Comparison of ENCODE assay signal across 8 mouse cellular contexts in genomic region chr15:97784561-97785161, GRCm38 (mm10). TPM values are rescaled to one million over a fixed set of nuclear protein-coding genes. Genes with fewer than 3 reads are reported as not detected.
A peak's percentile ranks its signal among the peaks of the same experiment; 100 is the strongest.
DNase-seq lines count a peak whose midpoint lies in the region; ATAC-seq and TF ChIP-seq lines count a peak whose summit lies in the region.

No protein-coding gene starts in this region.

- H3K4me1 ChIP-seq in cerebellum, adult 2 months (ENCODE audit: control insufficient read depth, insufficient read depth, low read length): peaks cover 32% of the 10 kb centered on the region
- peaks cover 49% of the 10 kb centered on the region for H3K4me1 ChIP-seq in thymus, adult 2 months (replicated peaks; ENCODE audit: control insufficient read depth, insufficient read depth, low read length)
- peaks cover 31% of the 10 kb centered on the region; the same call in 1 of the 2 replicates for H3K4me1 ChIP-seq in hindbrain, embryonic 14.5 days (replicated peaks; ENCODE audit: control insufficient read depth, insufficient read depth, low read length)

- DNase-seq in cerebellum, adult 2 months: peak; percentile 65 to 75
- DNase-seq in cerebellum, adult 8-10 months: no peak
- no peak for DNase-seq in thymus, adult 2 months
- DNase-seq in thymus, postnatal 0 days (ENCODE audit: low spot score): no peak
- no peak for DNase-seq in hindbrain, embryonic 14.5 days (ENCODE audit: low spot score)
- DNase-seq in thymus, postnatal 4 days: no peak
- no peak for DNase-seq in gastrocnemius, postnatal 10 days

- H3K4me2 ChIP-seq in hindbrain, embryonic 14.5 days (replicated peaks): peak overlapping the region; percentile 80

- no peaks in the 10 kb centered on the region for H3K9me3 ChIP-seq in hindbrain, embryonic 14.5 days (ENCODE audit: control insufficient read depth, low read length)

- H3K27ac ChIP-seq in cerebellum, adult 2 months (ENCODE audit: insufficient read depth, low read length): peak overlapping the region; percentile 94
- no peak overlapping the region for H3K27ac ChIP-seq in thymus, adult 2 months (ENCODE audit: control insufficient read depth, insufficient read depth, low read length)
- H3K27ac ChIP-seq in hindbrain, embryonic 14.5 days: peak overlapping the region; percentile 52
- peak overlapping the region; percentile 94 for H3K27ac ChIP-seq in macrophage

- no peak for TF ChIP-seq CTCF in cerebellum, adult 2 months (IDR thresholded peaks at IDR 0.05; ENCODE audit: borderline replicate concordance, insufficient read depth, low read depth, low read length)
- TF ChIP-seq CTCF in thymus, adult 2 months (IDR thresholded peaks at IDR 0.05; ENCODE audit: borderline replicate concordance, control insufficient read depth, extremely low read depth, insufficient read depth, low read length, poor library complexity): no peak

- peaks cover 38% of the 10 kb centered on the region for H3K79me2 ChIP-seq in macrophage (ENCODE audit: inconsistent target)

- peak overlapping the region; percentile 94 for H3K9ac ChIP-seq in hindbrain, embryonic 14.5 days

- WGBS in cerebellum, adult 2 months: 1% methylated on average over 45 of the region's 45 CpGs
- WGBS in thymus, adult 2 months: 5% methylated on average over 45 of the region's 45 CpGs
- 4% methylated on average over 45 of the region's 45 CpGs for WGBS in hindbrain, embryonic 14.5 days
- 4% methylated on average over 44 of the region's 45 CpGs for WGBS in macrophage (ENCODE audit: missing documents)

- no peaks in the 10 kb centered on the region for H3K36me3 ChIP-seq in thymus, adult 2 months (ENCODE audit: control insufficient read depth, insufficient read depth, low read length)
- no peaks in the 10 kb centered on the region for H3K36me3 ChIP-seq in hindbrain, embryonic 14.5 days (replicated peaks; ENCODE audit: control insufficient read depth, insufficient read depth)
- H3K36me3 ChIP-seq in macrophage (ENCODE audit: inconsistent target): no peaks in the 10 kb centered on the region

- ATAC-seq in hindbrain, embryonic 14.5 days (ENCODE audit: low FRiP score): peak; percentile 66

- H3K27me3 ChIP-seq in cerebellum, adult 2 months (ENCODE audit: control insufficient read depth, insufficient read depth, low read length): no peaks in the 10 kb centered on the region
- no peaks in the 10 kb centered on the region for H3K27me3 ChIP-seq in thymus, adult 2 months (ENCODE audit: control insufficient read depth, insufficient read depth, low read length)
- peaks cover 8% of the 10 kb centered on the region; the same call in 1 of the 2 replicates for H3K27me3 ChIP-seq in hindbrain, embryonic 14.5 days (ENCODE audit: control insufficient read depth, insufficient read depth, low read length)

- no peak for TF ChIP-seq POLR2A in cerebellum, adult 2 months (IDR thresholded peaks at IDR 0.05; ENCODE audit: borderline replicate concordance, insufficient read depth, low read length)
- no peak for TF ChIP-seq POLR2A in thymus, adult 2 months (IDR thresholded peaks at IDR 0.05; ENCODE audit: control insufficient read depth, extremely low read depth, insufficient read depth, low read length, poor library complexity)

- peak overlapping the region; percentile 68 for H3K4me3 ChIP-seq in cerebellum, adult 2 months (replicated peaks; ENCODE audit: insufficient read depth, low read depth, low read length)
- peak overlapping the region; percentile 87 for H3K4me3 ChIP-seq in thymus, adult 2 months (ENCODE audit: control insufficient read depth, insufficient read depth, low read length)
- peak overlapping the region; percentile 88 for H3K4me3 ChIP-seq in hindbrain, embryonic 14.5 days (replicated peaks; ENCODE audit: low read length)
- H3K4me3 ChIP-seq in macrophage (ENCODE audit: inconsistent target): peak overlapping the region; percentile 76

RNA-seq across cellular contexts. Expression of gene Slc48a1, which starts 6.3 kb away (rescaled TPM):
- polyA plus RNA-seq in cerebellum, adult 2 months (2012; rRNA removed): 129 and 133 TPM in 2 replicates
- 62.1 and 62.8 TPM in 2 replicates for polyA plus RNA-seq in thymus, adult 2 months (2012; rRNA removed)
- polyA plus RNA-seq in thymus, postnatal 0 days (2015; fragmentation: Nextera tagmentation; extraction: Ambion mirVana): 44.5 and 48.3 TPM in 2 replicates
- 92.6 and 101 TPM in 2 replicates for polyA plus RNA-seq in hindbrain, embryonic 14.5 days (2014; fragmentation: Nextera tagmentation; extraction: Ambion mirVana)
- total RNA-seq in macrophage (2018; cell fraction: chromatin; rRNA removed): 10 to 100 TPM in 23 of 26 experiments, 1 to 10 TPM in 3; 5.9 to 65.0 (median 26.1) TPM
- total RNA-seq in macrophage (2018; cell fraction: cytosol; rRNA removed): 100 to 1,000 TPM; 109 to 241 (median 184) TPM
- total RNA-seq in macrophage (2018; cell fraction: nucleus; rRNA removed): 100 to 1,000 TPM in 5 of 26 experiments, 10 to 100 TPM in 21; 24.4 to 186 (median 60.9) TPM
- polyA plus RNA-seq in macrophage (2018): 221 to 258 TPM (median 233 TPM) in 3 replicates
- 10 to 100 TPM; 34.5 to 42.6 TPM for total RNA-seq in gastrocnemius, postnatal 10 days (2021)

RNA-seq across cellular contexts. Expression of gene Rapgef3, which starts 16.9 kb away (rescaled TPM):
- 35.0 and 36.5 TPM in 2 replicates for polyA plus RNA-seq in cerebellum, adult 2 months (2012; rRNA removed)
- polyA plus RNA-seq in thymus, adult 2 months (2012; rRNA removed): 276 and 278 TPM in 2 replicates
- 61.7 and 72.6 TPM in 2 replicates for polyA plus RNA-seq in thymus, postnatal 0 days (2015; fragmentation: Nextera tagmentation; extraction: Ambion mirVana)
- 7.3 and 9.6 TPM in 2 replicates for polyA plus RNA-seq in hindbrain, embryonic 14.5 days (2014; fragmentation: Nextera tagmentation; extraction: Ambion mirVana)
- total RNA-seq in macrophage (2018; cell fraction: chromatin; rRNA removed): 100 to 1,000 TPM in 3 of 26 experiments, 10 to 100 TPM in 19, 1 to 10 TPM in 4; 5.4 to 141 (median 37.1) TPM
- 10 to 100 TPM in 4 of 26 experiments, 1 to 10 TPM in 22; 1.9 to 13.5 (median 6.4) TPM for total RNA-seq in macrophage (2018; cell fraction: cytosol; rRNA removed)
- total RNA-seq in macrophage (2018; cell fraction: nucleus; rRNA removed): 10 to 100 TPM in 15 of 26 experiments, 1 to 10 TPM in 11; 2.9 to 49.9 (median 14.1) TPM
- 5.0 to 10.9 TPM (median 10.2 TPM) in 3 replicates for polyA plus RNA-seq in macrophage (2018)
- 1 to 10 TPM; 7.4 to 8.5 TPM for total RNA-seq in gastrocnemius, postnatal 10 days (2021)

RNA-seq across cellular contexts. Expression of gene Endou, which starts 53.5 kb away (rescaled TPM):
- 1.7 and 1.8 TPM in 2 replicates for polyA plus RNA-seq in cerebellum, adult 2 months (2012; rRNA removed)
- polyA plus RNA-seq in thymus, adult 2 months (2012; rRNA removed): 276 and 294 TPM in 2 replicates
- polyA plus RNA-seq in thymus, postnatal 0 days (2015; fragmentation: Nextera tagmentation; extraction: Ambion mirVana): 159 and 186 TPM in 2 replicates
- 0.20 and 0.31 TPM in 2 replicates for polyA plus RNA-seq in hindbrain, embryonic 14.5 days (2014; fragmentation: Nextera tagmentation; extraction: Ambion mirVana)
- total RNA-seq in macrophage (2018; cell fraction: chromatin; rRNA removed): 1 to 10 TPM in 21 of 26 experiments, under 1 TPM in 4, not detected in 1; 0.41 to 5.2 (median 2.0) TPM
- total RNA-seq in macrophage (2018; cell fraction: cytosol; rRNA removed): under 1 TPM; 0.10 to 0.84 (median 0.45) TPM
- 1 to 10 TPM in 18 of 26 experiments, under 1 TPM in 7, not detected in 1; 0.30 to 5.3 (median 2.0) TPM for total RNA-seq in macrophage (2018; cell fraction: nucleus; rRNA removed)
- 0.66 to 0.98 TPM in 2 of 3 replicates, not detected in the other for polyA plus RNA-seq in macrophage (2018)
- under 1 TPM; 0.56 to 0.82 TPM for total RNA-seq in gastrocnemius, postnatal 10 days (2021)

RNA-seq across cellular contexts. Expression of gene Hdac7, which starts 59.6 kb away (rescaled TPM):
- polyA plus RNA-seq in cerebellum, adult 2 months (2012; rRNA removed): 38.3 and 40.9 TPM in 2 replicates
- 827 and 963 TPM in 2 replicates for polyA plus RNA-seq in thymus, adult 2 months (2012; rRNA removed)
- 111 and 122 TPM in 2 replicates for polyA plus RNA-seq in thymus, postnatal 0 days (2015; fragmentation: Nextera tagmentation; extraction: Ambion mirVana)
- polyA plus RNA-seq in hindbrain, embryonic 14.5 days (2014; fragmentation: Nextera tagmentation; extraction: Ambion mirVana): 23.7 and 28.0 TPM in 2 replicates
- 10 to 100 TPM in 16 of 26 experiments, 1 to 10 TPM in 10; 2.5 to 27.8 (median 11.4) TPM for total RNA-seq in macrophage (2018; cell fraction: chromatin; rRNA removed)
- 1 to 10 TPM; 1.5 to 6.3 (median 3.5) TPM for total RNA-seq in macrophage (2018; cell fraction: cytosol; rRNA removed)
- total RNA-seq in macrophage (2018; cell fraction: nucleus; rRNA removed): 10 to 100 TPM in 3 of 26 experiments, 1 to 10 TPM in 23; 2.6 to 12.8 (median 6.3) TPM
- polyA plus RNA-seq in macrophage (2018): 2.1 to 3.4 TPM (median 2.6 TPM) in 3 replicates
- 10 to 100 TPM; 24.5 to 40.3 TPM for total RNA-seq in gastrocnemius, postnatal 10 days (2021)

Comparison
In these comparisons a context has a peak if more than half of its experiments do, and no peak if none do; other contexts are left out.
1. DNase-seq: peak in cerebellum, adult 2 months (2 of 2); none in cerebellum, adult 8-10 months (single experiment), thymus, adult 2 months (single experiment), thymus, postnatal 0 days (single experiment), hindbrain, embryonic 14.5 days (single experiment), thymus, postnatal 4 days (single experiment) and gastrocnemius, postnatal 10 days (single experiment).
2. RNA of gene Endou, which starts 53.5 kb away (polyA plus RNA-seq): 276 to 294 TPM in thymus, adult 2 months and 159 to 186 TPM in thymus, postnatal 0 days; 1.7 to 1.8 TPM in cerebellum, adult 2 months, 0.66 to 0.98 TPM in macrophage and 0.20 to 0.31 TPM in hindbrain, embryonic 14.5 days; every median in the first group is over 10 times any median in the second.
3. Peak in every context shown above with its lines, with median percentiles within 50 percentile points of each other: H3K4me3 ChIP-seq.